Mouse (Mus musculus) ES-E14 (cell line): Measurements from ENCODE around the gene Cnbd2. TPM values are rescaled to one million over a fixed set of nuclear protein-coding genes. Genes with fewer than 3 reads are reported as not detected.

Experiments used
- DNase-seq: peaks from one replicate; pipeline ENCODE4 v3.0.0-alpha.2; 2013; ENCODE audit warnings: low read depth, low spot score
- H3K27ac ChIP-seq: 2 replicates; pipeline ENCODE4 v1.5.1; 2012; ENCODE audit warnings: low read depth, mild to moderate bottlenecking, low read length, moderate library complexity, mixed read lengths; ENCODE audit not compliant: poor library complexity, insufficient read depth, severe bottlenecking
- H3K36me3 ChIP-seq: 2 replicates; pipeline ENCODE4 v1.6.1; 2012; ENCODE audit warnings: mild to moderate bottlenecking, low read length, moderate library complexity, mixed read lengths; ENCODE audit not compliant: control insufficient read depth, poor library complexity, insufficient read depth, severe bottlenecking
- H3K4me1 ChIP-seq, 2 experiments: fragments of 150-350 bp in 1 of 2; sonication (generic) in 1 of 2; 2 replicates each; pipeline ENCODE4 v1.6.1; 2012; ENCODE audit warnings: low read length in 2 of 2, mild to moderate bottlenecking in 1 of 2, mixed read lengths in 1 of 2; ENCODE audit not compliant: control insufficient read depth in 2 of 2, insufficient read depth in 2 of 2, poor library complexity in 1 of 2
- H3K4me3 ChIP-seq, 2 experiments: fragments of 150-350 bp in 1 of 2; sonication (generic) in 1 of 2; 2 replicates each; pipeline ENCODE4 v1.5.1; 2012; ENCODE audit warnings: low read length in 2 of 2, low read depth in 1 of 2, mild to moderate bottlenecking in 1 of 2, mixed read lengths in 1 of 2; ENCODE audit not compliant: insufficient read depth in 1 of 2, poor library complexity in 1 of 2, severe bottlenecking in 1 of 2
- H3K9ac ChIP-seq: 2 replicates; pipeline ENCODE4 v1.6.1; 2012; ENCODE audit warnings: low read depth, mild to moderate bottlenecking, low read length, mixed read lengths; ENCODE audit not compliant: poor library complexity, insufficient read depth, severe bottlenecking
- H3K9me3 ChIP-seq: fragments of 150-350 bp; sonication (generic); 2 replicates; pipeline ENCODE4 v1.6.1; 2012; ENCODE audit warnings: low read depth, mild to moderate bottlenecking, low read length; ENCODE audit not compliant: control insufficient read depth, insufficient read depth
- CHD2 ChIP-seq: IDR thresholded peaks from 2 replicates; pipeline ENCODE4 v1.6.1; 2014; ENCODE audit warnings: mild to moderate bottlenecking, low read depth, low read length, inconsistent platforms
- HCFC1 ChIP-seq: IDR thresholded peaks from 2 replicates; pipeline ENCODE4 v1.6.1; 2012; ENCODE audit warnings: low read length, inconsistent platforms, borderline replicate concordance; ENCODE audit not compliant: insufficient read depth
- MAFK ChIP-seq: IDR thresholded peaks from 2 replicates; pipeline ENCODE4 v1.6.1; 2014; ENCODE audit warnings: mild to moderate bottlenecking, low read depth, low read length, inconsistent platforms; ENCODE audit not compliant: insufficient read depth
- ZC3H11A ChIP-seq: IDR thresholded peaks from 2 replicates; pipeline ENCODE4 v1.6.1; 2012; ENCODE audit warnings: low read depth, mild to moderate bottlenecking, inconsistent platforms, low read length, borderline replicate concordance
- ZNF384 ChIP-seq: IDR thresholded peaks from 2 replicates; pipeline ENCODE4 v1.6.1; 2012; ENCODE audit warnings: low read depth, low read length, inconsistent platforms
- in situ Hi-C, 2 experiments: fragments of 600-800 bp; cut with MboI; formaldehyde crosslinking; loops; one replicate each; pipeline ENCODE4 v1.15.1; 2025; ENCODE audit warnings: low sequenced_read_pairs in 2 of 2, inconsistent platforms in 1 of 2; ENCODE audit not compliant: unreplicated experiment in 2 of 2
- total RNA-seq: library from RNA; depleted of rRNA; stranded (reverse); fragments of 300-350 nt; gene quantifications from 2 replicates; pipeline ENCODE4 v1.2.3, GENCODE M21; 2012

Cnbd2 gene
- total RNA-seq, 1 experiment: 1.6 TPM

GRCm38 (mm10) chr2:156393155-156393828 is 81.2 kb downstream of the Cnbd2 start:
- Histone ChIP-seq H3K27ac (no peak overlapping the region), H3K4me1 (peaks cover 0 to 6% of the 10 kb centered on the region in 2 experiments; a peak in 2 of 4 replicates), H3K4me3 (peak overlapping the region in 1 of 2 experiments; percentile 59; a peak in 1 of 4 replicates), H3K9me3 (no peaks in the 10 kb centered on the region), H3K36me3 (no peaks in the 10 kb centered on the region), H3K9ac (0 out of 2 replicates have a peak overlapping the region, but pooled peaks have one; percentile 24)
- no peak for DNase-seq
- in situ Hi-C loops: no loop called here
- TF ChIP-seq ZC3H11A (no peak), CHD2 (no peak), MAFK (no peak), ZNF384 (no peak), HCFC1 (no peak)

- no peak for DNase-seq
- in situ Hi-C loops: no loop called here
- Histone ChIP-seq H3K4me1 (peaks cover 0 to 6% of the 10 kb centered on the region in 2 experiments; a peak in 2 of 4 replicates), H3K4me3 (no peak overlapping the region), H3K36me3 (no peaks in the 10 kb centered on the region), H3K9ac (no peak overlapping the region), H3K9me3 (no peaks in the 10 kb centered on the region), H3K27ac (no peak overlapping the region)
- TF ChIP-seq HCFC1 (no peak), MAFK (no peak), CHD2 (no peak), ZC3H11A (no peak), ZNF384 (no peak)
These were observed 82.2 kb downstream of the Cnbd2 start for GRCm38 (mm10) chr2:156394282-156394681.

GRCm38 (mm10) chr2:156396096-156396495 is 84.0 kb downstream of the Cnbd2 start:
- Histone ChIP-seq H3K9ac (no peak overlapping the region), H3K9me3 (no peaks in the 10 kb centered on the region), H3K4me3 (no peak overlapping the region), H3K27ac (no peak overlapping the region), H3K4me1 (peaks cover 2 to 10% of the 10 kb centered on the region in 2 experiments; a peak in 3 of 4 replicates), H3K36me3 (no peaks in the 10 kb centered on the region)
- DNase-seq: no peak
- in situ Hi-C loops: no loop called here
- TF ChIP-seq MAFK: no peak
- TF ChIP-seq ZNF384: no peak
- TF ChIP-seq HCFC1: no peak
- TF ChIP-seq CHD2: no peak
- TF ChIP-seq ZC3H11A: no peak

- in situ Hi-C loops: no loop called here
- Histone ChIP-seq H3K36me3 (no peaks in the 10 kb centered on the region), H3K27ac (no peak overlapping the region), H3K4me3 (no peak overlapping the region), H3K4me1 (peaks cover 2 to 14% of the 10 kb centered on the region in 2 experiments; a peak in 3 of 4 replicates), H3K9ac (no peak overlapping the region), H3K9me3 (no peaks in the 10 kb centered on the region)
- TF ChIP-seq CHD2: no peak
- TF ChIP-seq ZC3H11A: no peak
- TF ChIP-seq MAFK: no peak
- TF ChIP-seq HCFC1: no peak
- TF ChIP-seq ZNF384: no peak
- no peak for DNase-seq
These were observed 85.9 kb downstream of the Cnbd2 start for GRCm38 (mm10) chr2:156397988-156398387.
